Mouse (Mus musculus): ENCODE measurements around the gene Fgfr2.

GRCm38 (mm10) chr7:133167903-133168302 lies 44.8 kb upstream of the Fgfr2 start:
- TF ChIP-seq CTCF (conservative IDR thresholded peaks at IDR 0.05; ENCODE audit: insufficient read depth, insufficient read length, low read depth, low read length) = no peak
- TF ChIP-seq POLR2A (IDR thresholded peaks at IDR 0.05; ENCODE audit: low read depth, low read length) = no peak

All from kidney, adult 2 months (tissue).